Mouse (Mus musculus): ENCODE results near the gene Pon1. TPM values are rescaled to one million over a fixed set of nuclear protein-coding genes. Genes with fewer than 3 reads are reported as not detected.

The Pon1 gene
- polyA plus RNA-seq, 1 experiment, result 0.18 TPM

GRCm38 (mm10) chr6:5119181-5119910, 74.4 kb downstream of the Pon1 start:
- TF ChIP-seq CTCF (IDR thresholded peaks at IDR 0.05; ENCODE audit: borderline replicate concordance, extremely low read depth, insufficient read depth, insufficient read length) (no peak), POLR2A (IDR thresholded peaks at IDR 0.05; ENCODE audit: borderline replicate concordance, extremely low read depth, insufficient read depth, insufficient read length, poor library complexity, severe bottlenecking) (no peak)
- DNase-seq (ENCODE audit: low read depth), result no peak

Other genes with a start within 250 kb of the Pon1 start
- gene Pon3, start 62.3 kb upstream of the Pon1 start, polyA plus RNA-seq (2012; rRNA removed), result 2.3 and 3.5 TPM in 2 replicates
- gene Pon2, start 104.5 kb upstream of the Pon1 start, polyA plus RNA-seq (2012; rRNA removed), result 9.7 and 14.0 TPM in 2 replicates
- gene Asb4, start 189.4 kb upstream of the Pon1 start, polyA plus RNA-seq (2012; rRNA removed), result 19.1 and 20.4 TPM in 2 replicates